Mouse (Mus musculus): ENCODE measurements at regions not wholly inside any gene's neighbourhood (a gene's known extent, or its start where the extent isn't known, plus 50 kb on each side); places are given as distances from the start of the nearest gene placed in this dataset.

DNA sequence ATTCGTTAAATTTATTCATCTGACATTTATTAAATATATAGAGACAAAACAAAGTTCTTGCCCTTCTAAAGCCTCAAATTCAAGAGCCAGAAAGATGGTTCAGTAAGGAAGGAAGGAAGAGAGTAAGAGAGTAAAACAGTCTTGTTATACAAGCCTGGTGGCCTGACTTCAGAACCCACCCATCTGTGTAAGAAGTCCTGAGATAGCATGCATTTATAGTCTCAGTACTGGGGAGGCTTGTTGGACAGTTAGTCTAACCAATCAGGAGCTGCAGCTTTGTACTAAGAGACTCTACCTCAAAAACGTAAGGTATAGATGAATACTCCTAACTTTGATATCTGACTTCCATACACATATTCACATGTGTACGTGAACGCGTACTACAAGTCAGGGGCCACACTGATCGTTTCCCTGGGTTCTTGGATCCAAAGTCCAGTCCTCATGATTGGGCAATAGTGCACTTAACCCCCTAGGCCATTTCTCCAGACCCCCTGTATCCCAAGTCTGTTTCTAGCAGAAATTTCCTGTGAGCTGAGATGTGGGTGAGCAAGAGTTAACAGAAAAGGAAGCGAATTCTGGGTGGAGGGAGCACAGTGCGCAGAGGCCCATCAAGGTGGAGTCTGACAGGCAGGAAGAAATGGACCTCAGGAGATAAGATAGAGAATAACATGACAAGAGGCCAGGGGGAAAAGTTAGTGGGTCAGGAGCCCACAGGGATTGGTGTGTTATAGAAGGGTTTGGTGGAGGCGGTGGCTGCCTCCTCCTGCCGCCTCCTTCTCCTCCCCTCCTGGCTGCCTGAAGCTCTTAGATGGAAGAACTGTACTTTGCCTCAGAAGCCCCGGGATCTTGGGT, 187.0 kb downstream of the Kit start:
- DNase-seq (ENCODE audit: low read depth): no peak

GRCm38 (mm10) chr5:75756168-75756567, 181.5 kb downstream of the Kit start:
- no peak for DNase-seq (ENCODE audit: low read depth)

- DNase-seq (ENCODE audit: low read depth): no peak
These were observed 179.6 kb downstream of the Kit start for GRCm38 (mm10) chr5:75754356-75754755.

DNA sequence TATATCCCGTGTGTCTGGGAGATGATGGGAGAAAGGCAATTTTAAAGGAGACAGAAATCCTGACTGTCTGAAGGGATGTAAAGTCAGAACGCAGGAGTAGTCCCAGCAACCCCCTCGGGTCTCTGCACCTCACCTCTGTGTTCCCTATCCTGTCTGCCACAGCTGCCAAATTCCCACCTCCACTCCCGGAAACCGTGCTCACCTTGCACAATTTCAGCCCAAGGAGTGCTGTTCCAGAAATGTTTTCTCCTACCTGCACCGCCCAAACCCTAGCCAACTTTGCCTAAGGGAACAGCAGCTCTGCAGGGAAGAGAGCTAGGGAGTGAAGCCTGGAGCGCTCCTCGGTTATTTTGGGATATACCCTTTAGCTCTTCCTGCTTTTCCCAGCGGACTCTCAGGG, 170.6 kb downstream of the Kit start:
- DNase-seq (ENCODE audit: low read depth): no peak

DNA sequence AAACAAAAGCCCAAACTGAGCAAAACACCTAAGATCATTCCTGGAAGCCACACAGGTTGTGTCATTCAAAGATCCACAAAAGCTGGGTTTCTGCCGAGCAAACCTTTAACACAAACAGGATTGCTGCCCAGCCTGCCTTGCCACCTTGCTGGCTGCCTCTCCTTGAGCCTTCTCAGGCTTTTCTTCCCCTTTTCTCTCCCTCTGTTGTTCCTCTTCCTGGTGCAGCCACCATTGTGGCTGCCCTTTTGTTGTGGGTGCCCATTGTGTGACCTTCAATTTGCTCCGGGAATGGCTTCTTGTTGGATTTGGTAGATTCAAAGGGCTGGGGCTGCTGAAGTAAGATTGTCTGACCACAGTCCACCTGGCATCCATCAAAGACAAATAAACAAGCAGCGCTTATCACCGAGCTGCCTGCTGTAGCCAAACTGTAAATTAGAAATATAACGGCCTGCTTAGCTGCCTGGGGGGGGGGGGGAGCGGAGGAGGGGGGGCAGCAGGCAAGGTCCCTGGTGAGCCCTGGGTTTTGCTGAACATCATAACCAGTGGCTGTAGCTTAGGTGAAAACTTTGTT, 169.8 kb downstream of the Kit start:
- no peak for DNase-seq (ENCODE audit: low read depth)

GRCm38 (mm10) chr5:75739336-75739735, 164.6 kb downstream of the Kit start:
- no peak for DNase-seq (ENCODE audit: low read depth)

- no peak for DNase-seq (ENCODE audit: low read depth)
These were observed 163.7 kb downstream of the Kit start for GRCm38 (mm10) chr5:75738445-75738844.

- DNase-seq (ENCODE audit: low read depth): no peak
These were observed 163.0 kb downstream of the Kit start for GRCm38 (mm10) chr5:75737752-75738151.

- DNase-seq (ENCODE audit: low read depth): no peak
These were observed 161.6 kb downstream of the Kit start for GRCm38 (mm10) chr5:75736318-75736717.

GRCm38 (mm10) chr5:75734508-75734907, 159.8 kb downstream of the Kit start:
- no peak for DNase-seq (ENCODE audit: low read depth)

GRCm38 (mm10) chr5:75734043-75734442, 159.3 kb downstream of the Kit start:
- no peak for DNase-seq (ENCODE audit: low read depth)

GRCm38 (mm10) chr5:75731236-75731635, 156.5 kb downstream of the Kit start:
- no peak for DNase-seq (ENCODE audit: low read depth)

DNA sequence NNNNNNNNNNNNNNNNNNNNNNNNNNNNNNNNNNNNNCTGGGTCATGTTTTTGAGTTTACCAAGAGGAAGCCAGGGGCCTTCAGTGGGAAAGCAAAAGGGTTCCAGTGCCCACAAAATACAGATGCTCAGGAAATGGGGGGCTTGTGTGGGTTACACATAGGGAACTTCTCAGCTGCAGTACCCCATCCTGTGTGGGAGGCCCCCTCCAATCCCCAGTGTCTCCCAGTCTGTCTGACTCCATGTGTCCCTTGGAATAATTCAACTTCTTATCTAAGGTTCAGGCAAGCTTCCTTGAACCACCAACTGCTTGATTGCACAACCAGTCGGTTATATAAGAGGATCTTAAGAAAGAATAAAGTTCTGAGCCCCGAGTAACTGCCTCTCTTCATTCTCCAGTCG, 156.0 kb downstream of the Kit start:
- no peak for DNase-seq (ENCODE audit: low read depth)

DNA sequence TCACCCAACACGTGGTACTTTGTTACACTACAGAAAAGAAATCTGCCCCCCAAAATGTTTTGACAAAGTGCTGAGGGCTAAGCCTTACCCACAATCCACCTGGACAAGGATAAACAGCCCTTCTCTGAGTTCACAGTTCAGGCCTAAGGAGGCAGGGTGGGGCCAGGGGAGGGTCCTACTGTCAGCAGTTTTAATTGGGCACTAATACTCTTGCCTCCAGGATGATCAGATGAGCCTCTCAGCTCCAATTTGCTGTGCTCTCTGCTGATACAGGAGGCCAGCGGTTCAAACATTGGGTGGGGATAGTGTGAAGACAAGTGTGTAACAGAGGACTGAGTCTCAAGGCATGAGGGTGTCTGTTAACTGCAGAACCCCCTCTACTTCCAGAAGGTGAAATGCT, 146.6 kb downstream of the Kit start:
- DNase-seq (ENCODE audit: low read depth): no peak

- no peak for DNase-seq (ENCODE audit: low read depth)
These were observed 145.6 kb downstream of the Kit start for GRCm38 (mm10) chr5:75720091-75720940.

- DNase-seq (ENCODE audit: low read depth): no peak
These were observed 144.0 kb downstream of the Kit start for GRCm38 (mm10) chr5:75718511-75719225.

Measured in fibroblast of lung, adult 2 months (primary cell).